In the genomic region with DNA sequence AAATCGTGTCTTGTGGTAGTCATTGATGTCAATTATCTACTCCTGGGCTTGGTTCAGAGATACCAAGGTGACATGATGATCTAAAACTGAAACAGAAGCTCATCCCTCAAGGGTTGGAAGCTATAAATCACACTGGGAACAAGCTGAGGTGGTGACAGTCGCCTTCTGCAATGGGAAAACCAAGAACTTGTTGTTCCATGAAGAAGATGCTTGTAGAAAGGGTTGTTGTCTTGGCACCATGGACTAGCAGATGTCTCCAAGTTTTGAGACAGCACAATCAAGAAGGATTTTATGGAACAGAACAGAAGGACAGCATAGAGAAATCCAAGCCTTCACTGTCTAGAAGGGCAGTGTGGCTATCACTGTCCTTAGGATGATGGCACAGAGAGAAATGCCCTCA, we compare ENCODE assay signal across 14 mouse cellular contexts.
"Had no signal": no experiment of that assay in that cellular context is flagged by ENCODE, and none has a peak within 500 bp of the region (broad histone marks: within the 10 kb centered on the region; RNA-seq: fewer than 3 reads in every experiment).

No protein-coding gene starts in this region.

- ATAC-seq: midbrain, embryonic 16.5 days had no signal

- DNase-seq: lung, adult 18-20 months; lung, embryonic 14.5 days; lung, postnatal 10 days; lung, postnatal 4 days; midbrain, embryonic 14.5 days; retina, postnatal 1 day; right cerebral cortex, adult 18-20 months; right cerebral cortex, postnatal 25 days; right cerebral cortex, postnatal 4 days; spleen, adult 18-20 months; thymus, adult 18-20 months; thymus, postnatal 25 days; thymus, postnatal 4 days had no signal
